Mouse (Mus musculus): ENCODE results near the gene Olfr319. TPM values are rescaled to one million over a fixed set of nuclear protein-coding genes. Genes with fewer than 3 reads are reported as not detected.
"Not testable (repeated sequence)": the region's sequence is repeated elsewhere in the genome, so short reads cannot be mapped to it uniquely, and the experiment has no call there.

Olfr319 gene
- polyA plus RNA-seq, 1 experiment from 2014 or later, result 0.10 TPM

GRCm38 (mm10) chr11:58723914-58724313 is 25.0 kb downstream of the Olfr319 start, which contains the start of gene Olfr318:
Gene Olfr318, minus strand, starts transcription at chr11:58724014.
- Histone ChIP-seq H3K36me3 (ENCODE audit: control insufficient read depth, insufficient read depth, low read length) (no peaks in the 10 kb centered on the region), H3K4me2 (ENCODE audit: low read length) (no peak within 1 kb of the TSS), H3K27me3 (replicated peaks; ENCODE audit: control insufficient read depth, insufficient read depth, low read length) (no peaks in the 10 kb centered on the region), H3K4me3 (ENCODE audit: low read depth, low read length) (no peak within 1 kb of the TSS), H3K9me3 (replicated peaks; ENCODE audit: control insufficient read depth, low read length) (no peaks in the 10 kb centered on the region), H3K27ac (ENCODE audit: low read depth, low read length) (no peak within 1 kb of the TSS), H3K4me1 (ENCODE audit: control insufficient read depth, insufficient read depth, low read length) (no peaks in the 10 kb centered on the region), H3K9ac (ENCODE audit: low read length) (no peak within 1 kb of the TSS)
- DNase-seq (ENCODE audit: low spot score) (no peak), ATAC-seq (no peak)

- H3K9ac ChIP-seq (ENCODE audit: low read length); H3K27ac ChIP-seq (ENCODE audit: low read depth, low read length); H3K4me1 ChIP-seq (ENCODE audit: control insufficient read depth, insufficient read depth, low read length); H3K27me3 ChIP-seq (replicated peaks; ENCODE audit: control insufficient read depth, insufficient read depth, low read length); H3K36me3 ChIP-seq (ENCODE audit: control insufficient read depth, insufficient read depth, low read length); DNase-seq (ENCODE audit: low spot score); ATAC-seq; H3K4me3 ChIP-seq (ENCODE audit: low read depth, low read length); H3K9me3 ChIP-seq (replicated peaks; ENCODE audit: control insufficient read depth, low read length); H3K4me2 ChIP-seq (ENCODE audit: low read length): not testable (repeated sequence)
- WGBS, result 84% methylated on average over 6 of the region's 6 CpGs
Measured at GRCm38 (mm10) chr11:58727896-58728650, 29.1 kb downstream of the Olfr319 start.

GRCm38 (mm10) chr11:58733372-58733771 is 34.4 kb downstream of the Olfr319 start:
- no peak overlapping the region for H3K9ac ChIP-seq (ENCODE audit: low read length)
- no peaks in the 10 kb centered on the region for H3K36me3 ChIP-seq (ENCODE audit: control insufficient read depth, insufficient read depth, low read length)
- DNase-seq (ENCODE audit: low spot score) (peak; percentile 34), ATAC-seq (no peak)
- H3K9me3 ChIP-seq (replicated peaks; ENCODE audit: control insufficient read depth, low read length), result no peaks in the 10 kb centered on the region
- no peaks in the 10 kb centered on the region for H3K4me1 ChIP-seq (ENCODE audit: control insufficient read depth, insufficient read depth, low read length)
- H3K4me2 ChIP-seq (ENCODE audit: low read length), result no peak overlapping the region
- no peak overlapping the region for H3K4me3 ChIP-seq (ENCODE audit: low read depth, low read length)
- 58% methylated on average over 3 of the region's 3 CpGs for whole genome bisulfite sequencing
- H3K27me3 ChIP-seq (replicated peaks; ENCODE audit: control insufficient read depth, insufficient read depth, low read length), result no peaks in the 10 kb centered on the region
- H3K27ac ChIP-seq (ENCODE audit: low read depth, low read length), result no peak overlapping the region

- WGBS, result 69% methylated on average over 4 of the region's 4 CpGs
Measured at GRCm38 (mm10) chr11:58738792-58739262, 39.9 kb downstream of the Olfr319 start, which contains the start of gene Olfr317. Gene Olfr317, minus strand, starts transcription at chr11:58739212.

GRCm38 (mm10) chr11:58751096-58751495 is 52.1 kb downstream of the Olfr319 start:
- H3K27me3 ChIP-seq (replicated peaks; ENCODE audit: control insufficient read depth, insufficient read depth, low read length); DNase-seq (ENCODE audit: low spot score); H3K27ac ChIP-seq (ENCODE audit: low read depth, low read length); H3K4me2 ChIP-seq (ENCODE audit: low read length); H3K4me3 ChIP-seq (ENCODE audit: low read depth, low read length); ATAC-seq; H3K9me3 ChIP-seq (replicated peaks; ENCODE audit: control insufficient read depth, low read length); H3K4me1 ChIP-seq (ENCODE audit: control insufficient read depth, insufficient read depth, low read length); H3K9ac ChIP-seq (ENCODE audit: low read length); H3K36me3 ChIP-seq (ENCODE audit: control insufficient read depth, insufficient read depth, low read length): not testable (repeated sequence)
- WGBS, result 87% methylated on average over 18 of the region's 18 CpGs

More at GRCm38 (mm10) chr11:58738792-58739262, 39.9 kb downstream of the Olfr319 start, which contains the start of gene Olfr317:
- no peaks in the 10 kb centered on the region for H3K9me3 ChIP-seq (replicated peaks; ENCODE audit: control insufficient read depth, low read length)
- H3K4me1 ChIP-seq (ENCODE audit: control insufficient read depth, insufficient read depth, low read length), result no peaks in the 10 kb centered on the region
- no peaks in the 10 kb centered on the region for H3K27me3 ChIP-seq (replicated peaks; ENCODE audit: control insufficient read depth, insufficient read depth, low read length)
- no peak within 1 kb of the TSS for H3K4me3 ChIP-seq (ENCODE audit: low read depth, low read length)
- ATAC-seq (no peak), DNase-seq (ENCODE audit: low spot score) (no peak)
- H3K27ac ChIP-seq (ENCODE audit: low read depth, low read length), result no peak within 1 kb of the TSS
- no peaks in the 10 kb centered on the region for H3K36me3 ChIP-seq (ENCODE audit: control insufficient read depth, insufficient read depth, low read length)
- H3K9ac ChIP-seq (ENCODE audit: low read length), result no peak within 1 kb of the TSS
- no peak within 1 kb of the TSS for H3K4me2 ChIP-seq (ENCODE audit: low read length)

GRCm38 (mm10) chr11:58752434-58752833 is 53.5 kb downstream of the Olfr319 start, which contains the start of gene Olfr316:
Gene Olfr316, plus strand, starts transcription at chr11:58752734.
- no peak within 1 kb of the TSS for H3K27ac ChIP-seq (ENCODE audit: low read depth, low read length)
- no peaks in the 10 kb centered on the region for H3K36me3 ChIP-seq (ENCODE audit: control insufficient read depth, insufficient read depth, low read length)
- WGBS, result 91% methylated on average over 2 of the region's 2 CpGs
- H3K4me3 ChIP-seq (ENCODE audit: low read depth, low read length), result no peak within 1 kb of the TSS
- H3K9me3 ChIP-seq (replicated peaks; ENCODE audit: control insufficient read depth, low read length), result no peaks in the 10 kb centered on the region
- no peak for DNase-seq (ENCODE audit: low spot score)
- H3K9ac ChIP-seq (ENCODE audit: low read length), result no peak within 1 kb of the TSS
- no peak within 1 kb of the TSS for H3K4me2 ChIP-seq (ENCODE audit: low read length)
- no peak for ATAC-seq
- no peaks in the 10 kb centered on the region for H3K27me3 ChIP-seq (replicated peaks; ENCODE audit: control insufficient read depth, insufficient read depth, low read length)
- H3K4me1 ChIP-seq (ENCODE audit: control insufficient read depth, insufficient read depth, low read length), result no peaks in the 10 kb centered on the region

Other genes starting within 250 kb of the Olfr319 start
- not detected in 2 replicates for gene Lypd9, start 246.2 kb upstream of the Olfr319 start, polyA plus RNA-seq (2014; fragmentation: Nextera tagmentation; extraction: Ambion mirVana)
- not detected in 2 replicates for gene Olfr30, start 236.9 kb upstream of the Olfr319 start, polyA plus RNA-seq (2014; fragmentation: Nextera tagmentation; extraction: Ambion mirVana)
- gene Olfr332, start 206.6 kb upstream of the Olfr319 start, polyA plus RNA-seq (2014; fragmentation: Nextera tagmentation; extraction: Ambion mirVana), result not detected in 2 replicates
- not detected in 2 replicates for gene Olfr331, start 196.6 kb upstream of the Olfr319 start, polyA plus RNA-seq (2014; fragmentation: Nextera tagmentation; extraction: Ambion mirVana)
- not detected in 2 replicates for gene Olfr330, start 164.3 kb upstream of the Olfr319 start, polyA plus RNA-seq (2014; fragmentation: Nextera tagmentation; extraction: Ambion mirVana)
- gene Olfr329-ps, start 152.7 kb upstream of the Olfr319 start, polyA plus RNA-seq (2014; fragmentation: Nextera tagmentation; extraction: Ambion mirVana), result not detected in 2 replicates
- gene Olfr328, start 143.5 kb upstream of the Olfr319 start, polyA plus RNA-seq (2014; fragmentation: Nextera tagmentation; extraction: Ambion mirVana), result not detected in 2 replicates
- not detected in 2 replicates for gene Olfr224, start 128.6 kb upstream of the Olfr319 start, polyA plus RNA-seq (2014; fragmentation: Nextera tagmentation; extraction: Ambion mirVana)
- not detected in 2 replicates for gene Olfr325, start 121.4 kb upstream of the Olfr319 start, polyA plus RNA-seq (2014; fragmentation: Nextera tagmentation; extraction: Ambion mirVana)
- not detected in 2 replicates for gene Olfr324, start 104.0 kb upstream of the Olfr319 start, polyA plus RNA-seq (2014; fragmentation: Nextera tagmentation; extraction: Ambion mirVana)
- not detected in 2 replicates for gene 2210407C18Rik, start 83.1 kb upstream of the Olfr319 start, polyA plus RNA-seq (2014; fragmentation: Nextera tagmentation; extraction: Ambion mirVana)
- gene Olfr323, start 68.7 kb upstream of the Olfr319 start, polyA plus RNA-seq (2014; fragmentation: Nextera tagmentation; extraction: Ambion mirVana), result not detected in 2 replicates
- gene Trim58, start 58.7 kb upstream of the Olfr319 start, polyA plus RNA-seq (2014; fragmentation: Nextera tagmentation; extraction: Ambion mirVana), result not detected in 2 replicates
- gene Olfr322, start 40.4 kb upstream of the Olfr319 start, polyA plus RNA-seq (2014; fragmentation: Nextera tagmentation; extraction: Ambion mirVana), result not detected in 2 replicates
- not detected in 2 replicates for gene Olfr320, start 18.1 kb upstream of the Olfr319 start, polyA plus RNA-seq (2014; fragmentation: Nextera tagmentation; extraction: Ambion mirVana)
- not detected in 2 replicates for gene Olfr318, start 24.9 kb downstream of the Olfr319 start, polyA plus RNA-seq (2014; fragmentation: Nextera tagmentation; extraction: Ambion mirVana)
- 0.10 TPM in 1 of 2 replicates, not detected in the other for gene Olfr317, start 40.0 kb downstream of the Olfr319 start, polyA plus RNA-seq (2014; fragmentation: Nextera tagmentation; extraction: Ambion mirVana)
- gene Olfr316, start 53.6 kb downstream of the Olfr319 start, polyA plus RNA-seq (2014; fragmentation: Nextera tagmentation; extraction: Ambion mirVana), result not detected in 2 replicates
- gene Olfr315, start 74.0 kb downstream of the Olfr319 start, polyA plus RNA-seq (2014; fragmentation: Nextera tagmentation; extraction: Ambion mirVana), result not detected in 2 replicates
- not detected in 2 replicates for gene Olfr314, start 83.8 kb downstream of the Olfr319 start, polyA plus RNA-seq (2014; fragmentation: Nextera tagmentation; extraction: Ambion mirVana)
- gene Fam183b, start 102.8 kb downstream of the Olfr319 start, polyA plus RNA-seq (2014; fragmentation: Nextera tagmentation; extraction: Ambion mirVana), result 8.2 and 8.4 TPM in 2 replicates
- not detected in 2 replicates for gene Olfr313, start 115.8 kb downstream of the Olfr319 start, polyA plus RNA-seq (2014; fragmentation: Nextera tagmentation; extraction: Ambion mirVana)
- not detected in 2 replicates for gene Olfr312, start 130.1 kb downstream of the Olfr319 start, polyA plus RNA-seq (2014; fragmentation: Nextera tagmentation; extraction: Ambion mirVana)
- gene Olfr311, start 140.1 kb downstream of the Olfr319 start, polyA plus RNA-seq (2014; fragmentation: Nextera tagmentation; extraction: Ambion mirVana), result not detected in 2 replicates
- 19.5 and 25.0 TPM in 2 replicates for gene Gm12258, start 148.0 kb downstream of the Olfr319 start, polyA plus RNA-seq (2014; fragmentation: Nextera tagmentation; extraction: Ambion mirVana)
- 11.9 and 13.4 TPM in 2 replicates for gene 2810021J22Rik, start 168.1 kb downstream of the Olfr319 start, polyA plus RNA-seq (2014; fragmentation: Nextera tagmentation; extraction: Ambion mirVana)
- 5.5 and 6.7 TPM in 2 replicates for gene Zfp39, start 205.1 kb downstream of the Olfr319 start, polyA plus RNA-seq (2014; fragmentation: Nextera tagmentation; extraction: Ambion mirVana)
- not detected in 2 replicates for gene Btnl10, start 218.7 kb downstream of the Olfr319 start, polyA plus RNA-seq (2014; fragmentation: Nextera tagmentation; extraction: Ambion mirVana)
- 457 and 463 TPM in 2 replicates for gene Rnf187, start 239.8 kb downstream of the Olfr319 start, polyA plus RNA-seq (2014; fragmentation: Nextera tagmentation; extraction: Ambion mirVana)
- 279 and 359 TPM in 2 replicates for gene Hist3h2ba, start 249.8 kb downstream of the Olfr319 start, polyA plus RNA-seq (2014; fragmentation: Nextera tagmentation; extraction: Ambion mirVana)

All from forebrain, embryonic 14.5 days (tissue).